Mouse (Mus musculus) lung, postnatal 4 days (tissue): ENCODE measurements around the gene Dtx2.

Source experiments
- DNase-seq, 2 experiments: peaks; one replicate each; pipeline ENCODE4 v3.0.0; 2021

Gene Dtx2

GRCm38 (mm10) chr5:135994725-135995687 lies at the start of gene Dtx2:
Gene Dtx2, plus strand, starts transcription at chr5:135994800.
- peak; percentile 91 to 93 for DNase-seq

- no peak for DNase-seq
Measured at GRCm38 (mm10) chr5:135945916-135946408, 48.6 kb upstream of the Dtx2 start.

DNA sequence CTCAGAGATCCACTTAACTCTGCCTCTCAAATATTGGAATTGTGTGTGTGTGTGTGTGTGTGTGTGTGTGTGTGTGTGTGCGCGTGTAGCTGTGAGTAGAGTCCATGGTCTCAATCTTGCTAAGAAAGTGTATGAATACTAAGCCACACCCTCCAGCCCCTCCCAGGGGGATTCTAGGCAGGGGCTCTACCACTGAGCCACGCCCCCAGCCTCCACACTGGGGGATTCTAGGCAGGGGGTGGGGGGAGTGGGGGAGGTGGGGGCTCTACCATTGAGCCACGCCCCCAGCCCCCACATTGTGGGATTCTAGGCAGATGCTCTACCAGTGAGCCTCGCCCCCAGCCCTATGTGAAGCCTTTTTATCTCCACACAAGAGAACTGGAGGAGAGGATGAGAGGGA lies 48.0 kb upstream of the Dtx2 start:
- DNase-seq: no peak

DNA sequence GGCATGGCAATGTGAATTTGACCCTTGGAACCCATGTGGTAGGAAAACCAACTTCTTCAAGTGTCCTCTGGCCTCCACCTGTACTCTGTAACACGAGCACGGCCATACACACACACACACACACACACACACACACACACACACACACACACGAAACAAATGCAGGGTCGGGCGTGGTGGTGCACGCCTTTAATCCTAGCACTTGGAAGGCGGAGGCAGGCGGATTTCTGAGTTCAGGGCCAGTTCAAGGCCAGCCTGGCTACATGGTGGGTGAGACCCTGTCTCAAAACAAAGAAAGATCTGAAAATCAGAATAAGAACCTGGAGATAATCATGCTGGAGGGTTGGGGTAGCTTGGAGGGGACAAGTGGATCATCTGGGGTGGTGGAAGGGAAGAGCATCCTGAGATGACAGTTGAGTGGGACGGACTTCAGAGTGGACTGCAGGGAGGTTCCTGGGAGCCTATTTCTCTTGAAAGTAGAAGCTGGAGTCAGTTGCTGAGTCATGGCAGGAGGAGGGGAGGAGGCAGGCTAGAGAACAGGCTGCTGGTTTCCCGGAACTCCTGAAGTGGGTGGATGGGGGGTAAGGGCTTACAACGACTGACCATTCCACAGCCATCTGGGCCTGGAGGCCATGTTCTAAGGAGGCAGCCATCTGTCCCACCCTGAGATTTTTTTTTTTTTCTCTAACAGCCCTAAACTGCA lies 43.7 kb upstream of the Dtx2 start:
- peak in 1 of 2 experiments; percentile 14 for DNase-seq

- DNase-seq: no peak
Measured at GRCm38 (mm10) chr5:135951660-135952059, 42.9 kb upstream of the Dtx2 start.

- DNase-seq: no peak
Measured at GRCm38 (mm10) chr5:135952830-135953229, 41.8 kb upstream of the Dtx2 start.

DNA sequence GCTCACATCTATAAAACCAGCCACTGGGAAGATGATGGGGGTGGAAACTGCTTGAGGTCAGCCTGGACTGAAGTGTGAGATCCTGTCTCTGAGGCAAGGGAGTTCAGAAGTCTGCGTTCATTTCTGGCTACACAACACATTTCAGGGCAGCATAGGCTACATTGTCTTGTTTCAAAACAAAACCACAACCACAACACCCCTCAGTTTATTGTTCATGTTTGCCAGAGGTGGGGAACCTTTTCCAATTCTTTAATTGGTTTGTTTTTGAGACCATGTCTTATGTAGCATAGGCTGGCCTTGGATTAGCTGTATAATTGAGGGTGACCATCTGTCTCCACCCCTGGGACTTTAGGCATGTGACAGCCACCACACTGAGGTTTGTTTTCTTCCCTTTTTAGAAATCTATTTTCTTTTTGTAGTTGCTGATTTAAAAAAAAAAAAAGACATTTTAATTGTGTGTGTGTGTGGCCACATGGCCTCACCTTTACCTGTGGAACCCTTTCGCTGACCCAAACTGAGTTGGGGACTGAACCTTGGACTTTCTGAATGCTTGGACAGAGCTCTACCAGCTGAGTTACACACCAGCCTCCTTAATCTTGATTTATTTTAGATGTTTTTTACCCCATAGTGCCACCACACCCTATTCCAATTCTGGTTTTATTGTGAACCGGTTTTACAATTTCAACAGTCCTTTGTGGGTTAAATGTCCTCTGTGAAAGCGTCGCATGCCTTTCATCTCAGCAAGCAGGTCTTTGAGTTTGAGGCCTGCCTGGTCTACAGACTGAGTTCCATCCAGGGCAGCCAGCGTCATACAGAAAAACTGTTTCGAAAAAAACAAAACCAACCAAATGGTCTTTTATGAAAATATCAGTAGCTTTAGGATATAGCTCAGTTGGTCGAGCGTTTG lies 38.0 kb upstream of the Dtx2 start:
- DNase-seq: no peak

GRCm38 (mm10) chr5:135957207-135957974 lies 37.2 kb upstream of the Dtx2 start:
- peak; percentile 95 to 98 for DNase-seq

GRCm38 (mm10) chr5:135958367-135958766 lies 36.2 kb upstream of the Dtx2 start:
- DNase-seq: no peak

GRCm38 (mm10) chr5:135959911-135960310 lies 34.7 kb upstream of the Dtx2 start:
- DNase-seq: no peak

GRCm38 (mm10) chr5:135960909-135961635 lies 33.5 kb upstream of the Dtx2 start:
- DNase-seq: peak in 1 of 2 experiments; percentile 29

DNA sequence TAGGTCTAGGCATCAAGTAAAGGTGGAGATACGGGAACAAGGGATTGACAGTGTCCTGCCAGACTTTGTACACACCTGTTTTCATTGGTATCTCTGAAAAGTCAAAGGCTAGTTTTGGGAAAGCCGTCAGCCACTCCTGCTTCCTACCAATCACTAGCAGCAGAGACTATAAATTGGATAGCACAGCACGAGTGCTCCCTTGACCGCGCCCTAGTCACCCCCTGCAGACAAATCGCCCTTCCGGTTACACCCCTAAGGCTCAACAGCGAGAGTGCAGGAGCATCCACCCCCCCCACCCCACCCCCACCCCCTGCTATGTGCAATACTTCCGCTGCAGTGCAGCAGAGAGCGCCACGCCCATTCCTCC lies 32.5 kb upstream of the Dtx2 start:
- no peak for DNase-seq

- DNase-seq: peak; percentile 99 to 100
Measured at GRCm38 (mm10) chr5:135962492-135963279, 31.9 kb upstream of the Dtx2 start.

GRCm38 (mm10) chr5:135963280-135963627 lies 31.3 kb upstream of the Dtx2 start:
- DNase-seq: no peak

- peak; percentile 46 to 67 for DNase-seq
Measured at GRCm38 (mm10) chr5:135965501-135965930, 29.1 kb upstream of the Dtx2 start.

- DNase-seq: no peak
Measured at GRCm38 (mm10) chr5:135966866-135967265, 27.7 kb upstream of the Dtx2 start.

DNA sequence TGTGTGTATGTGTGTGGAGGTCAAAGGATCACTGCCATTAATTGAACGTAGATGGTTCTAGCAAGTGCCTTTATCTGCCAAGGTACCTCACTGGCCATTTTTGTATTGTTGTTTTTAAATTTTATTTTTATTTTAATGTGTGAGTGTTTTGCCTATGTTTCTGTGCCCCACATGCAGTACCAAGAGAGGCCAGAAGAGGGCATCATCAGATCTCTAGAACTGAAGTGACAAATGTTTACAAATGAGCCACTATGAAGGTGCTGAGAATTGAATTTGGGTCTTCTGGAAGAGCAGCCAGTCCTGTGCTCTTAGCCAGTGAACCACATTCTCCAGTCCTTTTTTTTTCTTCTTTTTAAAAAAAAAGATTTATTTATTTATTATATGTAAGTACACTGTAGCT lies 25.8 kb upstream of the Dtx2 start:
- DNase-seq: peak in 1 of 2 experiments; percentile 64

DNA sequence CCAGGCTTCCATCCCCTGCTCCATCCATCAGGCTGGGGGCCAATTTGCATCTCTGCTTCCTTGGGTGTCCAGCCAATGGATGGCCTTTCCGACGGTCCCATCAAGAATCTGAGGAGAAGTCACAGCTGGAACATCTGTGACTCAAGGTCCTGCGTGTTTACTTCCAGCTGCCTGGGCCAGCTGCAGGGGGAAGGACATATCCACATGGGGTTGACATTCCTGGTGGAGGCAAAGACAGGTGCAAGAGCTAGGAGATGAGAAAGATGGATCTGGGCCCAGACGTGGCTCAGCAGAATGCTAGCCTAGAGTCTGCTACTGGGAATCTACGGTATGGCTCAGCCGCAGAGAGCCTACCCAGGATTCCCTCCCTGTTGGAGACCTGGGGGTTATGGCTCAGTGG lies 24.4 kb upstream of the Dtx2 start:
- no peak for DNase-seq

DNA sequence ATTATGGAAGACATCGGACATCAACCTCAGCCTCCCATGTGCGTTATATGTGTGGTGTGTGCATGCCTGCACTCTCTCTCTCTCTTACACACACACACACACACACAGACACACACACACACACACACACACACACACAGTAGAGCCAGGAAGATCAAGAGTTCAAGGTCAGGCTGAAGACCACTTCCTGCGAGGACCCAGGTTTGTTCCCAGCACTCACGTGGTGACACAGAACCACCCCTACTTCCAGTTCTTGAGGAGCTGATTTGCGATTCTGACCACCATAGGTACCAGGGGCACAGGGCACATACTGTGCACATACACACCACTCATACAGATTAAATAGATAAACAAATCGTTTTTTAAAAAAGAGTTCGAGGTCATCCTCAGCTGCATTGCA lies 22.7 kb upstream of the Dtx2 start:
- DNase-seq: no peak

DNA sequence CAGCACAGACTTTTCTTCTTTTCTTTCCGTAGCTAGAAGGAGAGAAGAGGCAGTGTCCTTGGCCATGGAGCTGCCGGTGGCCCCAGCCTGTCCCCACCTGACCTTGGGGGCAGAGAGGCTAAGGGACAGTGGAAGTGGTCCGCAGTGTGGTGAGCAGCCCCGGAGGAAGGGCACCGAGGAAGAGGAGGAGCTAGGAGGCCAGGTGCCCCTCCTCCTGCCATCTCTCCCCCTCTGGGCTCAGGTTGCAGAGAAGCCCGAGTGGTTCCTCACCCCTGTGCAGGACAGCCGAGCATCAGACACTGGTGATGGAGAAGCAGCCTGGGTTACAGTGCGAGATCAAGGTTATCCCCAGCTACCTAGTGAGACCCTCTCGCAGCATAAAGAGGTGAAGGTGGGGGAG lies 20.2 kb upstream of the Dtx2 start, which contains the start of gene Ssc4d:
Ssc4d (minus strand) TSS at position 167 of the 400 bp plus-strand sequence.
- DNase-seq: no peak
